Mouse (Mus musculus): ENCODE measurements around the gene Ctrc. TPM values are rescaled to one million over a fixed set of nuclear protein-coding genes. Genes with fewer than 3 reads are reported as not detected.

Ctrc gene
- polyA plus RNA-seq, 1 experiment from 2014 or later, result not detected

DNA sequence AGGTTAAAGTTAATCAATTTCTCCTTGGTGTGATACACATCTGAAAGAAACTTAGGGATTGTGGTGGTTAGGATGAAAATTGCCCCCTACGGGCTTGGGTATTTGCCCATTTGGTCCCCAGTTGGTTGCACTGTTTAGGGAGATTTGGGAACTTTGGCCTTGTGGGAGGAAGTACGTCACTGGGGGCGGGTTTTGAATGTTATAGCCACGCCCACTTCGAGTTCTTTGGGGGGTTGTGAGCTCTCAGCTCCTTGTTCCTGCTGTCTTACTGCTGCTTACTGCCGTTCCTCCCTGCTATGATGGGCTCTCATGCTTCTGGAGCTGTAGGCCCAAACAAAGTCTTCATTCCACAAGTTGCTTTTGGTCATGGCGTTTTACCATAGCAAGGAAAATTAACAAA, 14.8 kb downstream of the Ctrc start:
- no peak overlapping the region for H3K9ac ChIP-seq
- H3K9me3 ChIP-seq (replicated peaks), result no peaks in the 10 kb centered on the region
- no peak overlapping the region for H3K27ac ChIP-seq
- no peak overlapping the region for H3K4me2 ChIP-seq (replicated peaks)
- no peak for ATAC-seq (ENCODE audit: low FRiP score)
- WGBS, result 84% methylated on average over 7 of the region's 7 CpGs
- no peak overlapping the region for H3K4me3 ChIP-seq
- no peaks in the 10 kb centered on the region for H3K27me3 ChIP-seq
- H3K36me3 ChIP-seq, result no peaks in the 10 kb centered on the region
- H3K4me1 ChIP-seq, result no peaks in the 10 kb centered on the region

DNA sequence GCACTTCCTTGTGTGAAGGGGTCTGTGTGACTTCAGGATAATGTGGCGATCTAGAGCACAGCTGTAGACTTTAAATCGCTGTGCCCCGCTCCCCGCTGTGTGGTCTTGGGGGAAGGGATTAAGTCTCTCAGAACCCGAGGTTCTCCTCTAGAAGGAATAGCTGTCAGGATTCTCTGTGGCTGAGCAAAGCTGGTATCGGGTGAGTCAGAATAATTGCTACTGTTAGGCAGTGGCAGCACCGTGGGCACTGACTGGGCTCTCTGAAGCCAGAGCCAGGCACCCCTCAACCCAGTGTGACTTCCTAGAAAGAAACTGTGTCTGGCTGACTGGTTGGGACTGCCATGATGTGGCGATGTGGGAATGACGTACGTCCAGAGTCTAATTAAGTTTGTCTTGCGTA, 15.8 kb downstream of the Ctrc start:
- Histone ChIP-seq H3K27ac (no peak overlapping the region; the same call in 1 of the 2 replicates), H3K9me3 (replicated peaks) (no peaks in the 10 kb centered on the region), H3K27me3 (no peaks in the 10 kb centered on the region), H3K9ac (no peak overlapping the region), H3K4me3 (no peak overlapping the region), H3K36me3 (no peaks in the 10 kb centered on the region), H3K4me1 (no peaks in the 10 kb centered on the region), H3K4me2 (replicated peaks) (no peak overlapping the region)
- no peak for ATAC-seq (ENCODE audit: low FRiP score)
- WGBS, result 58% methylated on average over 11 of the region's 11 CpGs

DNA sequence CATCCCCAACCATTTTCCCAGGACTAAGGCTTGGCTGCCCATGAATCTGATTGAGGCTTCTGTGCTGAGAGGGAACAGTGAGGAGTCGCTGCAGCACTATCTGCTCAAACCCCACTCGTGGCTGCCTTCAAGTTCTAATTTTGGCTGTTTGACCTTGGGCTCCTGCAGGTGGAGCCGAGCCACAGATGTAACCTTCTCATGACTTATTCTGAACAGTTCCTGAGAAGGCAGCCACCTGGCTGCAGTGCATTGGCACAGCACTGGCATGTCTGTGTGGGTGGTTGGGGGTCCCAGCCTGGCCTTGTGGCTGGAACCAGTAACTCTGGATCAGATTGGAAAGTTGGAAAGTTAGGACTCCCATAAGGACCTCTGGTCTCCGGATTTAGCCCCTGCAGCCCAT, 18.0 kb downstream of the Ctrc start:
- 77% methylated on average over 4 of the region's 4 CpGs for WGBS
- Histone ChIP-seq H3K4me3 (no peak overlapping the region), H3K27ac (no peak overlapping the region), H3K9me3 (replicated peaks) (no peaks in the 10 kb centered on the region), H3K4me1 (no peaks in the 10 kb centered on the region), H3K9ac (no peak overlapping the region), H3K36me3 (no peaks in the 10 kb centered on the region), H3K27me3 (no peaks in the 10 kb centered on the region), H3K4me2 (replicated peaks) (no peak overlapping the region)
- ATAC-seq (ENCODE audit: low FRiP score), result no peak

DNA sequence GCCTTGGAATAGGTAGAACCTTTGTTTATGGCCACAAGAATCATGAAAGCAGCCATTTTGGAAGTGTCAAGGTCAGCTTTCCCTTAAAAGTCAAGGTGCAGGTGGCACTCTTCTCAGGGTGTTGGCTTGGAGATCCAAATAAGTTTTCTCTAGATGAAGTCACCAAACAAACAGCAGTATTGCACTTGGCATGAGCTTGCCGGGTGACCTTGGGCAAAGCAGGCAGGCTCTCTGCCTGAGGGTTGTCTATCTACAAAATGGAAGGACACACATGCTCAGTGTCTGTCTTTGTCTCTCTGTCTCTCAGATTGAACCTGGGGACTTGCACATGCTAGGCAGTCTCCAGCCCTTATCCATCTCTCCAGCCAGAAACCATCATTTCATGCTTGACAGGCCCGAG, 18.8 kb downstream of the Ctrc start:
- WGBS, result 93% methylated on average over 2 of the region's 2 CpGs
- no peak overlapping the region for H3K4me2 ChIP-seq (replicated peaks)
- H3K4me3 ChIP-seq, result no peak overlapping the region
- H3K27ac ChIP-seq, result no peak overlapping the region
- H3K9ac ChIP-seq, result no peak overlapping the region
- no peaks in the 10 kb centered on the region for H3K36me3 ChIP-seq
- H3K4me1 ChIP-seq, result no peaks in the 10 kb centered on the region
- H3K27me3 ChIP-seq, result no peaks in the 10 kb centered on the region
- H3K9me3 ChIP-seq (replicated peaks), result no peaks in the 10 kb centered on the region
- ATAC-seq (ENCODE audit: low FRiP score), result no peak

DNA sequence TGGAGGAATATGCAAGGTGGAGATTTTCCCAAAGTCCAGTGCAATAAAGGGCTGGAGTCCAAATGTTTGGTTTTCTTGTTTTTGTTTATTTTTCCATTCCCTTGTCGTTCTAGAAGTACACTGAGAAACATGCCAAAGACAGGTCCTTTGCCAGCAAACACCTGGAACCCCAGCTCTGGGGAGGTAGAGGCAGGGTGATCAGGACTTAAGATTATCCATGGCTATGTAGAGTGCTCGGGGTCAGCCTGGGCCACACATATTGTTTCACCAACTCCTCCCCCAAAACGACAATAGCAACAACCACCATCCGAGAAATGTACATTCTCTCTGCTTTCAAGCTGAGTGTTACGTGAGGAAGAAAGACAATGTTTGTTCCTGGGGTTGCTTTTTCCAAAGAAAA, 20.1 kb downstream of the Ctrc start, which contains the start of gene Cela2a:
Gene Cela2a, minus strand, starts transcription at position 101 of the 400 bp plus-strand sequence.
- no peak within 1 kb of the TSS for H3K4me3 ChIP-seq
- 55% methylated on average over 5 of the region's 5 CpGs for WGBS
- no peak within 1 kb of the TSS for H3K9ac ChIP-seq
- H3K4me1 ChIP-seq, result no peaks in the 10 kb centered on the region
- no peak for ATAC-seq (ENCODE audit: low FRiP score)
- no peak within 1 kb of the TSS for H3K4me2 ChIP-seq (replicated peaks)
- H3K27ac ChIP-seq, result no peak within 1 kb of the TSS
- H3K36me3 ChIP-seq, result no peaks in the 10 kb centered on the region
- H3K9me3 ChIP-seq (replicated peaks), result no peaks in the 10 kb centered on the region
- H3K27me3 ChIP-seq, result no peaks in the 10 kb centered on the region

DNA sequence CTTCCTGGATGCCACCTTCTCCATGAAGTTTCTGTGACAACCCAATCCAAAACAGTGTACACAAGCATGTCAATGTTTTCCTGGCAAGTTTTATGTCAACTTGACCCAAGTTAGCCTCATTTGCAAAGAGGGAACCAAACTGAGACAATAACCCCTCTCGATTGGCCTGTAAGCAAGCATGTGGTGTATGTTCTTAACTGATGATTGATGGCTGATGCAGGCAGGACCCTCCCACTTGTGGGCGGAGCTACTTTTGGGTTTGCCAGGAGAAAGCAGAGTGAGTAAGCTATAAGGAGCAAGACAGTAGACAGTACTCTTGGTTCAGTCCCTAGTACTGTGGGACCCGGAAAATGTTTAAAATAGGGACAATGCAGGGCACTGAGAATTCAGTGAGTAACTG, 23.2 kb downstream of the Ctrc start:
- no peak overlapping the region for H3K9ac ChIP-seq
- 0 out of 2 replicates have a peak, but pooled peaks have one; percentile 38 for ATAC-seq (ENCODE audit: low FRiP score)
- H3K4me2 ChIP-seq (replicated peaks), result no peak overlapping the region
- no peaks in the 10 kb centered on the region for H3K27me3 ChIP-seq
- H3K4me3 ChIP-seq, result no peak overlapping the region
- no peak overlapping the region for H3K27ac ChIP-seq
- H3K9me3 ChIP-seq (replicated peaks), result no peaks in the 10 kb centered on the region
- no peaks in the 10 kb centered on the region for H3K4me1 ChIP-seq
- H3K36me3 ChIP-seq, result no peaks in the 10 kb centered on the region
- WGBS, result 50% methylated on average over 3 of the region's 3 CpGs

DNA sequence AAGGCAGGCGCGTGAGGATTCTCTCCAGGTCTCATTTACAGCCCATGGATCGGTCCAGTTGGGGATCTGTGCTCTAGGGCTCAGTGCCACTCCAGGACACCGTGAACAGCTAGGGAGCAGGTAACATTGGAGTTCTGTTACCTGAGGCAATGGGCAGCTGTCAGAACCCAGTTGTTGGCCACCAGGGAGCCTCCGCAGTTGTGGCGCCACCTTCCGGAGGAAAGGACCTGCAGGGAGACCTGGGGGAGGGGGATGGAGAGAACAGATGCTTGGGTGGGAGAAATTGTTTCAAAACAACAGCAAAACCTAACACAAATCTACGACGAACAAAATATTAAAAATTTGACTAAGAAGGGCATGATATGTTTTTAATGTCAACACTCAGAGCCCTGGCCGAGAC, 24.1 kb downstream of the Ctrc start:
- ATAC-seq (ENCODE audit: low FRiP score), result no peak

DNA sequence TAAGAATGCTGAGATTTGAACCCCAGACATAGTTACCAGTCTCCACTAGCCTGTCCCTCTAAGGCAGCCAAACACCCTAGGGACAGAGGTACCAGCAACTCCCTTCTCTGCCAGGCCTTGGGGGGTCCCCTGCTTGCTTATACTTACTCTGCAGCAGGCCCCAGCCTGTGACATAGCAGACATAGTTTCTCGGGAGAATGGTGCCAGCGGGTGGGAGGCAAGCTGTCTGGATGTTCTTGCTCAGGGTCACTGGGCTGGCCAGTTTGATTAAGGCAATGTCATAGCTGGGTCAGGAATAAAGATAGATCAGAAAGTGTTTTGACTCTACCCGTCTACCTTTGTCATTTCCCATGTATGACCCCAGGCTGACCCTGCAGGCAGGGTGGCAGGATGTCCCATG, 25.0 kb downstream of the Ctrc start:
- no peak overlapping the region for H3K9ac ChIP-seq

More for the DNA sequence above, 24.1 kb downstream of the Ctrc start:
- Histone ChIP-seq H3K36me3 (no peaks in the 10 kb centered on the region), H3K27ac (no peak overlapping the region), H3K4me3 (no peak overlapping the region), H3K27me3 (no peaks in the 10 kb centered on the region), H3K4me1 (peaks cover 5% of the 10 kb centered on the region), H3K9me3 (replicated peaks) (no peaks in the 10 kb centered on the region), H3K9ac (no peak overlapping the region), H3K4me2 (replicated peaks) (no peak overlapping the region)
- WGBS, result 84% methylated on average over 10 of the region's 10 CpGs

DNA sequence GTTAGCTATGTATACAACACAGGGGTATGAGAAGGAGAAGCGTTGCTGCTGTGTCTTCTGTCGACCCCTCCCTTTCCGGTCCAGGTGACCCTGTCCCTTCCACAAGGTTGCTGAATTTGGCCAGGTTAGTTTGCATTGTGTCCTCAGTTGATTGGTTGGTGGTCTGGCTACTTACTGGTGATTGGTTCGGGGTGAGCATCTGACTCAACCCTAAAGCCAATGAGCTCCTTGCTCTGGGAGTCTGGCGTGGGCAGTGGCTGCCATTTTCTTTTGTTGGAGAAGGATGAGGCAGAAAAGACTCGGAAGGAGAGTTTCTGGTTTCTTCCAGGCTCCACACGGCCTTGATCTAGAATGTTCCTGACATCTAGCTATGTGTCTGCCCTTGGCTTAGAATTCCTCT, 26.8 kb downstream of the Ctrc start:
- 97% methylated on average over 7 of the region's 7 CpGs for WGBS
- H3K36me3 ChIP-seq, result peaks cover 7% of the 10 kb centered on the region
- no peaks in the 10 kb centered on the region for H3K9me3 ChIP-seq (replicated peaks)
- H3K4me2 ChIP-seq (replicated peaks), result no peak overlapping the region
- no peaks in the 10 kb centered on the region for H3K27me3 ChIP-seq
- H3K9ac ChIP-seq, result no peak overlapping the region
- no peak overlapping the region for H3K4me3 ChIP-seq
- peaks cover 13% of the 10 kb centered on the region for H3K4me1 ChIP-seq
- no peak for ATAC-seq (ENCODE audit: low FRiP score)
- no peak overlapping the region for H3K27ac ChIP-seq

More for the DNA sequence above, 25.0 kb downstream of the Ctrc start:
- no peak overlapping the region for H3K4me2 ChIP-seq (replicated peaks)
- H3K9me3 ChIP-seq (replicated peaks), result no peaks in the 10 kb centered on the region
- no peak overlapping the region for H3K27ac ChIP-seq
- no peaks in the 10 kb centered on the region for H3K27me3 ChIP-seq
- peaks cover 10% of the 10 kb centered on the region for H3K4me1 ChIP-seq
- no peaks in the 10 kb centered on the region for H3K36me3 ChIP-seq
- WGBS, result 70% methylated on average over 3 of the region's 3 CpGs
- ATAC-seq (ENCODE audit: low FRiP score), result no peak
- no peak overlapping the region for H3K4me3 ChIP-seq

DNA sequence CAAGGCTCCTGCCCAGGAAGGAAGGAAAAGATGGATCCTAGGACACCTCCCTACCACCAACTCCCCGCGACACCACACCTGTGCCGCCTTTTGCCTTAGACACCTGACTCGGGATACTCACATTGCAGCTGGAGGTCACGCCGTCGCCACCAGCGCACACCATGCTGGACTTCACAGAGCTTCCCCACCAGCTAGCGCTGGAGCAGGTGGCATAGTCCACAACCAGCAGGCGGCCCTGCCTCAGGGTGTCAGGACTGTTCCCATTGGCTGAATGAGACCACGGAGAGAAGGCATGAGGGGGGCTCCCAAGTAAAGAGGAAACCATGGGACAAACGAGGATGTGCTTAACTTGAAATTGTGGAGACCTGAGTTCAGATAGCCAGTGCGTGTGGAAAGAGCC, 27.3 kb downstream of the Ctrc start:
- no peak overlapping the region for H3K4me3 ChIP-seq
- H3K27me3 ChIP-seq, result no peaks in the 10 kb centered on the region
- no peak overlapping the region for H3K9ac ChIP-seq
- WGBS, result 86% methylated on average over 13 of the region's 13 CpGs
- no peak overlapping the region for H3K27ac ChIP-seq
- no peaks in the 10 kb centered on the region for H3K9me3 ChIP-seq (replicated peaks)
- no peak for ATAC-seq (ENCODE audit: low FRiP score)
- H3K4me2 ChIP-seq (replicated peaks), result no peak overlapping the region
- peaks cover 11% of the 10 kb centered on the region for H3K36me3 ChIP-seq
- H3K4me1 ChIP-seq, result peaks cover 13% of the 10 kb centered on the region

DNA sequence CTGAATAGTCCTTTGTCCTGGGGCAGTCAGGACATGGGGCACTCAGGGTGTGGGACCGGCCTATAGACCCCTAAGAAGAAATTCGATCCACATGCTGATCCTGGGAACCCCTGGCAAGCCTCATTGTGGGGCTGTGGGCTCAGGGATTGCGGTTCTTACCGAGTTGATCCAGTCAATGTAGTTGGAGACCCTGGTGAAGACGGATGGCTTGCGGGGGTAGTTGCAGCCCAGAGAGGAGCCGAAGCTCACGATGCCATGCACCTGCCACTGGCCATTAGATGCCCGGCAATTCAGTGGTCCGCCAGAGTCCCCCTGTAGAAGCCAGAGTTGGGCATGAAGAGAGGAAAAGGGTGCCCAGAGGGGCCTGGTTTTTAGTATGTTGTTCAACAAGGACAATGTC, 28.5 kb downstream of the Ctrc start:
- ATAC-seq (ENCODE audit: low FRiP score), result no peak
- no peak overlapping the region for H3K27ac ChIP-seq
- H3K4me3 ChIP-seq, result no peak overlapping the region
- no peaks in the 10 kb centered on the region for H3K27me3 ChIP-seq
- no peak overlapping the region for H3K4me2 ChIP-seq (replicated peaks)
- peaks cover 13% of the 10 kb centered on the region for H3K4me1 ChIP-seq
- no peaks in the 10 kb centered on the region for H3K9me3 ChIP-seq (replicated peaks)
- peaks cover 20% of the 10 kb centered on the region for H3K36me3 ChIP-seq
- no peak overlapping the region for H3K9ac ChIP-seq
- 56% methylated on average over 10 of the region's 10 CpGs for WGBS

DNA sequence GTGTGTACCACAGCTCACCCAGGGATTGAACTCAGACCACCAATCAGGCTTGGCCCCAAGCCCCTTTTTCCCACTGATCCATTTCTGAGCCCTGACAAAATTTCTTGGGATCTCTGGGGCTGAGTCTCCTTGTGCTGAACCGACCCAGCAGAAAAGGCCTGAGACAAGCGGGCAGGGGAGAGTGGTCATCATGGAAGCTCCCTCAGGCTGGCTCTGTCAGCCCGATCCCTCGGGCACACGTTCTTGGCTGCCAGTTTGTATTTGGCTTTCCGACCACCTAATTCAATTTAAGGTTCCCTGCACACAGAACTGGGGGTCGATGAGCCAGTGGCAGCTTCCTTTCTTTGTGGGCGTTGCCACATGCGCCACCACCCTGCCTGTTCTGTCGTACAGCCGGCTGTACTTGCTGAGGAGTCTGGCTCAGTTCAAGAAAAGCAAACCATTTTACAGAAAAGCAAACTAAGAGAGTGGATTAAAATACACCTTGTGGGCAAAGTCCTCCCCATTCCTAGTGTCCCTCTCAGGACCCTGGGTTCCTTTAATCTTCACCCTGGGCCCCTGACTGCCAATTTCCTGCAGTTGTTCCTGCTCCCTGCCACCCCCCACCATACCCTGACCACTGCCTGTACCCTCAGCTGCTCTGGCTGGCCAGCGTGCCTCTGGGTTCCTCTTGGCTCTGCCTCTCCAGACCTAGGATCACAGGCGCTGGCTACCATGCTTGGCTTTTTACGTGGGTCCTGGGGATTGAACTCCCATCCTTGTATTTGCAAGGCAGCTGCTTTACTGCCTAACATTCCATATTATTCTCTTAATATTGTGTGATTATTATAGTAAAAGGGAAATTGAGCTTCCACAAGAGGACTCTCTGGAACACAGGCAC, 29.1 kb downstream of the Ctrc start:
- Histone ChIP-seq H3K9me3 (replicated peaks) (no peaks in the 10 kb centered on the region), H3K4me1 (peaks cover 13% of the 10 kb centered on the region), H3K27me3 (no peaks in the 10 kb centered on the region), H3K9ac (no peak overlapping the region), H3K36me3 (peaks cover 25% of the 10 kb centered on the region), H3K27ac (no peak overlapping the region), H3K4me2 (replicated peaks) (no peak overlapping the region), H3K4me3 (no peak overlapping the region)
- no peak for ATAC-seq (ENCODE audit: low FRiP score)
- WGBS, result 61% methylated on average over 14 of the region's 14 CpGs

DNA sequence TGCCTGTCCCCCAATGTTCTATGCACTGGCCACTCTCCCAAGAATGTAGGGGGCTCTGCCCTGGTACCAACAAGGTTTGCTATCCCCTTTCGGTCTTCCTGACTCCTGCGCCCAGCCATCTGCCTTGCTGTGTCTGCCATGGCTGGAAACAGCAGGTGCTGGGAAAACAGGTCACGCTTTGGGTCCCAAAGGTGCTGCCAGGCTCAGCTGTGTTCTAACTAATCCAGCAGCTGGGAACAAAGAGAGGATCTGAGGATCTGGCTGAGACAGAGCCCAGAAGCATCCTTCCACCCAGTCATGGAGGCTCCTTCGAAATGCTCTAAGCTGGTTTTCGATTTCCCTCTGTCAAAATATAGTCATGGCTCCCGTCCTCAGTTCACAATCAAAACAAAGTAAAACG, 29.9 kb downstream of the Ctrc start:
- H3K27ac ChIP-seq, result peak overlapping the region; percentile 42; the same call in 1 of the 2 replicates
- H3K9ac ChIP-seq, result no peak overlapping the region
- no peaks in the 10 kb centered on the region for H3K27me3 ChIP-seq
- H3K4me2 ChIP-seq (replicated peaks), result no peak overlapping the region
- no peak for ATAC-seq (ENCODE audit: low FRiP score)
- no peaks in the 10 kb centered on the region for H3K9me3 ChIP-seq (replicated peaks)
- WGBS, result 75% methylated on average over 7 of the region's 7 CpGs
- H3K36me3 ChIP-seq, result peaks cover 32% of the 10 kb centered on the region
- H3K4me3 ChIP-seq, result no peak overlapping the region
- peaks cover 13% of the 10 kb centered on the region for H3K4me1 ChIP-seq

Measured in hindbrain, embryonic 12.5 days (tissue).